Mouse (Mus musculus): ENCODE measurements around the gene Picalm.

GRCm38 (mm10) chr7:90228075-90228474 lies 98.1 kb downstream of the Picalm start:
- TF ChIP-seq CTCF (IDR thresholded peaks at IDR 0.05; ENCODE audit: control insufficient read depth, insufficient read depth, insufficient read length) (no peak), MAX (IDR thresholded peaks at IDR 0.05) (no peak)

Measured in C2C12 (cell line).